ENCODE assay signal across 9 mouse cellular contexts in the genomic region with DNA sequence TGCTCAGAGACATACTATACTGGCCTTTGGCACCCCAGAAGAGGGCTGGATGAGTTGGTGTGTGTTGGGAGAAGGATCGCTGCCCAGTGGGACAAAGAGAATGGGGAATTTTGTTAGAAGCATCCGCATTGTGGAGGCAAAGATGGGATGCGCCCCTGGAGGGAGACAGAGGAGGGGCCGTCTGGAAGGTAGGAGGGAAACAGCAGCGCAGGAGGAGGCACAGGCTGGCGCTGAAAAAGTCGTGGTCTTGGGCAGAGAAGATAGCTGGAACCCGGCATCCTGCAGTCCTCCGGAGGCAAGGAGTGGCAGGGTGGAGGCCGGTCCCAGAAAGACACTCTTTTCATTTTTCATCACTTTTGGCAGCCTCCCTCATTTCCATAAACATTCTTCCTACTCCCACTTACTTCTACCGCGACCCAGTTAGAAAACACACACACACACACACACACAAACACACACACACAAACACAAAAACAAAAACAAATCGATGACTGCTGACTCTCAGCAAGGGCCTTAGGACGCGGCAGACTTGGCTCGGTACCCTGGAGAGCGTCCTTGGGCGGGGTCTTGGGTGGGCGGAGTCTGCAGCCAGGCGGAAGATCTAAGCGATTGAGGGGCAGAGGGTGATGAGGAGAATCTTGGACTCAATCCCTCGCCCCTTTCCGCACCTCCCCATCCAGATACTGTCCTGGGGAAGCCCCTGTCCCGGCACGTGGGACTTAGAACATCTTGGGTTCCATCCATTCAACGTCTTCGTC. TPM values are rescaled to one million over a fixed set of nuclear protein-coding genes. Genes with fewer than 3 reads are reported as not detected.
A peak's percentile ranks its signal among the peaks of the same experiment; 100 is the strongest.
DNase-seq lines count a peak whose midpoint lies in the region; ATAC-seq and TF ChIP-seq lines count a peak whose summit lies in the region.
"Had no signal": no experiment of that assay in that cellular context is flagged by ENCODE, and none has a peak within 500 bp of the region (broad histone marks: within the 10 kb centered on the region; RNA-seq: fewer than 3 reads in every experiment).

No protein-coding gene starts in this region.

- no peak overlapping the region for H3K9ac ChIP-seq in hindbrain, embryonic 11.5 days (ENCODE audit: low read depth, low read length)
- no peak overlapping the region for H3K9ac ChIP-seq in neural tube, embryonic 15.5 days (replicated peaks)

- peak; percentile 57 for DNase-seq in CD4-positive, CD25-positive, alpha-beta regulatory T cell, adult 2 months (ENCODE audit: low read depth, low spot score)
- no peak for DNase-seq in testis, postnatal 14 days (ENCODE audit: low spot score)
- peak; percentile 70 for DNase-seq in hindbrain, embryonic 11.5 days (ENCODE audit: low spot score)
- no peak for DNase-seq in cerebellum, adult 11 months
- DNase-seq in urinary bladder, postnatal 4 days (ENCODE audit: low spot score in 2 of 2) = no peak
- DNase-seq: gastrocnemius, postnatal 36 days had no signal

- peaks cover 17% of the 10 kb centered on the region for H3K4me1 ChIP-seq in testis, adult 2 months (ENCODE audit: control insufficient read depth, insufficient read depth, low read length)
- peaks cover 18% of the 10 kb centered on the region for H3K4me1 ChIP-seq in hindbrain, embryonic 11.5 days (replicated peaks; ENCODE audit: control insufficient read depth, insufficient read depth, low read length)
- H3K4me1 ChIP-seq in neural tube, embryonic 15.5 days = peaks cover 53% of the 10 kb centered on the region

- no peak for ATAC-seq in CD4-positive, CD25-positive, alpha-beta regulatory T cell, adult 4 months
- ATAC-seq in hindbrain, embryonic 11.5 days (ENCODE audit: low FRiP score) = no peak
- no peak for ATAC-seq in neural tube, embryonic 15.5 days (ENCODE audit: low FRiP score)

- no peak for TF ChIP-seq POLR2A in testis, adult 2 months (IDR thresholded peaks at IDR 0.05; ENCODE audit: control insufficient read depth, low read depth, low read length)

- no peaks in the 10 kb centered on the region for H3K9me3 ChIP-seq in hindbrain, embryonic 11.5 days (ENCODE audit: control insufficient read depth, low read length)
- H3K9me3 ChIP-seq in neural tube, embryonic 15.5 days (replicated peaks) = no peaks in the 10 kb centered on the region

- H3K4me3 ChIP-seq in testis, adult 2 months (ENCODE audit: control insufficient read depth, low read depth, low read length) = peak overlapping the region; percentile 71
- H3K4me3 ChIP-seq in hindbrain, embryonic 11.5 days (ENCODE audit: low read depth, low read length) = no peak overlapping the region
- H3K4me3 ChIP-seq in neural tube, embryonic 15.5 days (replicated peaks) = no peak overlapping the region

- TF ChIP-seq CTCF in testis, adult 2 months (IDR thresholded peaks at IDR 0.05; ENCODE audit: control insufficient read depth, insufficient read depth, insufficient replicate concordance, low read depth, low read length) = no peak

- no peaks in the 10 kb centered on the region for H3K36me3 ChIP-seq in testis, adult 2 months (ENCODE audit: control insufficient read depth, insufficient read depth, low read length)
- H3K36me3 ChIP-seq in hindbrain, embryonic 11.5 days (ENCODE audit: control insufficient read depth, insufficient read depth, low read length) = no peaks in the 10 kb centered on the region
- H3K36me3 ChIP-seq in neural tube, embryonic 15.5 days = no peaks in the 10 kb centered on the region

- no peak overlapping the region for H3K27ac ChIP-seq in testis, adult 2 months (ENCODE audit: control insufficient read depth, insufficient read depth, low read depth, low read length)
- no peak overlapping the region for H3K27ac ChIP-seq in hindbrain, embryonic 11.5 days (ENCODE audit: low read depth, low read length)
- no peak overlapping the region for H3K27ac ChIP-seq in neural tube, embryonic 15.5 days (replicated peaks)

- no peaks in the 10 kb centered on the region for H3K27me3 ChIP-seq in testis, adult 2 months (ENCODE audit: control insufficient read depth, insufficient read depth, low read length)
- peaks cover 11% of the 10 kb centered on the region for H3K27me3 ChIP-seq in hindbrain, embryonic 11.5 days (ENCODE audit: control insufficient read depth, insufficient read depth, low read length)
- peaks cover 38% of the 10 kb centered on the region for H3K27me3 ChIP-seq in neural tube, embryonic 15.5 days (replicated peaks)

- WGBS in hindbrain, embryonic 11.5 days = 3% methylated on average over 27 of the region's 27 CpGs
- 4% methylated on average over 27 of the region's 27 CpGs for WGBS in neural tube, embryonic 15.5 days

- H3K4me2 ChIP-seq in hindbrain, embryonic 11.5 days (replicated peaks; ENCODE audit: low read depth, low read length) = peak overlapping the region; percentile 9
- H3K4me2 ChIP-seq in neural tube, embryonic 15.5 days = peak overlapping the region; percentile 38

RNA-seq across cellular contexts. Expression of a gene that starts 2.3 kb away (rescaled TPM):
- 10 to 100 TPM; 23.0 to 83.7 TPM for polyA plus RNA-seq in CD4-positive, CD25-positive, alpha-beta regulatory T cell, adult 4 months (2017; shearing (Covaris generic))
- 7.4 and 10.3 TPM in 2 replicates for polyA plus RNA-seq in testis, adult 2 months (2012; rRNA removed)
- 14.4 and 17.8 TPM in 2 replicates for polyA plus RNA-seq in hindbrain, embryonic 11.5 days (2014; fragmentation: Nextera tagmentation; extraction: Ambion mirVana)
- 27.9 and 28.5 TPM in 2 replicates for polyA plus RNA-seq in neural tube, embryonic 15.5 days (2015; fragmentation: Nextera tagmentation; extraction: Ambion mirVana)

RNA-seq across cellular contexts. Expression of a gene that starts 8.5 kb away (rescaled TPM):
- polyA plus RNA-seq in CD4-positive, CD25-positive, alpha-beta regulatory T cell, adult 4 months (2017; shearing (Covaris generic)) = 10 to 100 TPM in 1 of 2 experiments, not detected in 1; 33.3 TPM
- polyA plus RNA-seq in testis, adult 2 months (2012; rRNA removed) = not detected in 2 replicates
- polyA plus RNA-seq in hindbrain, embryonic 11.5 days (2014; fragmentation: Nextera tagmentation; extraction: Ambion mirVana) = 0.99 TPM in 1 of 2 replicates, not detected in the other
- polyA plus RNA-seq in neural tube, embryonic 15.5 days (2015; fragmentation: Nextera tagmentation; extraction: Ambion mirVana) = 0.99 TPM in 1 of 2 replicates, not detected in the other

Comparison
In these comparisons a context has a peak if more than half of its experiments do, and no peak if none do; other contexts are left out.
1. DNase-seq: peak in CD4-positive, CD25-positive, alpha-beta regulatory T cell, adult 2 months (single experiment) and hindbrain, embryonic 11.5 days (single experiment); none in testis, postnatal 14 days (single experiment), cerebellum, adult 11 months (single experiment) and urinary bladder, postnatal 4 days (0 of 2).